Mouse (Mus musculus): Measurements from ENCODE around the gene Chid1.
"Not testable (repeated sequence)": the region's sequence is repeated elsewhere in the genome, so short reads cannot be mapped to it uniquely, and the experiment has no call there.

Chid1 gene

GRCm38 (mm10) chr7:141461521-141462332 lies 77.9 kb downstream of the Chid1 start:
- DNase-seq (ENCODE audit: low spot score), result no peak

- no peak for DNase-seq (ENCODE audit: low spot score)
Measured at GRCm38 (mm10) chr7:141460391-141461113, 79.1 kb downstream of the Chid1 start, which contains the start of gene Cracr2b. Gene Cracr2b, plus strand, starts transcription at chr7:141461094.

- no peak for DNase-seq (ENCODE audit: low spot score)
Measured at GRCm38 (mm10) chr7:141460001-141460390, 79.7 kb downstream of the Chid1 start.

- DNase-seq (ENCODE audit: low spot score), result no peak
Measured at GRCm38 (mm10) chr7:141459301-141459711, 80.4 kb downstream of the Chid1 start.

- no peak for DNase-seq (ENCODE audit: low spot score)
Measured at GRCm38 (mm10) chr7:141458661-141459060, 81.0 kb downstream of the Chid1 start.

- DNase-seq (ENCODE audit: low spot score), result peak; percentile 54
Measured at GRCm38 (mm10) chr7:141457986-141458660, 81.5 kb downstream of the Chid1 start.

GRCm38 (mm10) chr7:141457236-141457635 lies 82.4 kb downstream of the Chid1 start:
- DNase-seq (ENCODE audit: low spot score), result no peak

GRCm38 (mm10) chr7:141456739-141457138 lies 82.9 kb downstream of the Chid1 start:
- no peak for DNase-seq (ENCODE audit: low spot score)

- peak; percentile 57 for DNase-seq (ENCODE audit: low spot score)
Measured at GRCm38 (mm10) chr7:141455610-141456314, 83.9 kb downstream of the Chid1 start.

GRCm38 (mm10) chr7:141454967-141455551 lies 84.6 kb downstream of the Chid1 start, which contains the start of gene Pnpla2:
Gene Pnpla2, plus strand, starts transcription at chr7:141455198.
- DNase-seq (ENCODE audit: low spot score), result peak; percentile 93

- DNase-seq (ENCODE audit: low spot score), result no peak
Measured at GRCm38 (mm10) chr7:141453636-141454035, 86.0 kb downstream of the Chid1 start.

- no peak for DNase-seq (ENCODE audit: low spot score)
Measured at GRCm38 (mm10) chr7:141451928-141452327, 87.7 kb downstream of the Chid1 start.

- peak; percentile 93 for DNase-seq (ENCODE audit: low spot score)
Measured at GRCm38 (mm10) chr7:141447110-141447991, 92.3 kb downstream of the Chid1 start, which contains the start of gene Rplp2. Gene Rplp2, plus strand, starts transcription at chr7:141447370.

GRCm38 (mm10) chr7:141446374-141446773 lies 93.3 kb downstream of the Chid1 start:
- not testable (repeated sequence) for DNase-seq (ENCODE audit: low spot score)

- DNase-seq (ENCODE audit: low spot score), result peak; percentile 46
Measured at GRCm38 (mm10) chr7:141443828-141444237, 95.8 kb downstream of the Chid1 start, which contains the start of gene Pidd1. Gene Pidd1, minus strand, starts transcription at chr7:141444025.

All from T-cell, adult 2 months (primary cell).